Mouse (Mus musculus): ENCODE results near the gene Nadsyn1. TPM values are rescaled to one million over a fixed set of nuclear protein-coding genes. Genes with fewer than 3 reads are reported as not detected.
A peak's percentile ranks its signal among the peaks of the same experiment; 100 is the strongest.

Gene Nadsyn1
- total RNA-seq, 2 experiments from 2014 or later, result 3.6 to 3.9 TPM

DNA sequence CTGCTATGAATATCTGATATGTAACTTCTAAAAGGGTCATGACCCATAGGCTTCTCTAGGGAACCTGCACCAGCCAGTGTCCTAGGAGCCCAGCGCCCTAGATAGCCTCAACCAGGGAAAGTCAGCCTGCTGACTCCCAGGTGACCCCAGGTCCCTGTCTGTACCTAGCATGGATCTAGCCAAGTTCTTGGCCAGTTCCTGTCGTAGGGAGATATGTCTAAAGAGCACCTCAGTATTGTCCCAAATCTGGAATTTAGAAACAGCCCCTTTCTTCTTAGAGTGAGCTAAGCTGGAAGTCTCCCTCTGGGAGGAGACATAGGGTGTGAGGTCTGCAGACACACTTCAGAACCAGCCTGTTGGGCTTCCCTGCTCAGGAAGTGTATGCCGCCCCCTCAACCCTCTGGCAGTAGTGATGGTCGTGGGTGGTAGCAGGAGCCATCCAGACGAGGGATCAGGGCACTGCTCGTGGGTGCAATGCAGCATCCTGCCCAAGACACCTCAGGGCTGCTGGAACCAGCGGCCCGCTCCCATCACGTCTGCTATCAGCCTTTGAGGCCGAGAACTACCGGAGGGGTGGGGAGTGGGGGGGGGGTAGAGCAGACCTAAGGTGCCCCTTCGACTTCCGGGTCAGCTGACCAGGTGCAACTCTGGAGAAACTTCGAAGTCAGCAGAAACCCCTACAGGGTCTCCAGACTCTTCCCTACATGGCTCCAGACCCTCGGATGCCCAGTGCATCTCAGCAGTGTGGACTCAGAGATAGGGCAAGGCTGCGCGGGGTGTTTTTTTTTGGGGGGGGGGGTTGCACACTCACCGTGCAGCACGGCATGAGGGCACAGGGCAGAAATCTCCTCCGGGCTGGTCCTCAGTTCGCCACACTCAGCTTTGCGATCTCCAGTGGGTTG, 66.3 kb downstream of the Nadsyn1 start, which contains the start of gene Osbpl5:
Osbpl5 (minus strand) TSS at position 861 of the 902 bp plus-strand sequence.
- DNase-seq, result no peak
- intact Hi-C loops (cut with DNase I), result no loop called here

DNA sequence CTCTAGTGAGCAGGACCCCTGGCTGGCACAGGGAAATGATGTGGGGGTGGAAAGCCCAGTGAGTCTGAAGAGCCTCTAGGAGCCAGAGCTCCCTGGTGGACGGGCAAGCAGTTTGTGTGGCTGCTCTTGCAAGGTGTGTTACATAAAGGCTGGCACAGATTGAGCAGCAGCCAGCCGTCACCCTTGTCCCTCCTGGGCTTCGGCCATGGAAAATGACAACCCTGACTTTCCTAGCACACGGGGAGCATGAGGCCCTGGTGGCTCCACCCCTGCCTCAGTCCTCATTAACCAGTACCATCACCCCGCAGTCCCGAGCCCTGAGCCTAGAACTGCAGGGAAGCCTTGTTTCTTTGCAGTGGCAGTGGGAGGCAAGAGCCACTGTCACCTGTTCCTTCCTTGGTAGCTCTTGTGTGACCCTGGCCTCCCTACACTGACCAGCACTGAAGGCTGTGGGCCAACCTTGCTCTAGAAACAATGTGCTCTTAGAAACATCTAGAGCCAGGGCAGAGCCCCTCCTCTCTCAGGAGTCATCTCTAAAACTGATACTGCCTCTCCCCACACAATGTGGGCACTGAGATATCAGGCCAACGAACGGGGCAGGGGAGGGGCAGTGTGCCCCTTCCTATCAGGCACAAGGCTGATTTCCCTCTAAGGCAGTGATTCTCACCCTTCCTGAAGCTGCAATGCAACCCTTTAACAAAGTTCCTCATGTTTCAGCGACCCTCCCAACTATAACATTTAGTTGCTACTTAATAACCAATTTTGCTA, 67.1 kb downstream of the Nadsyn1 start:
- DNase-seq, result no peak
- intact Hi-C loops (cut with DNase I), result no loop called here

DNA sequence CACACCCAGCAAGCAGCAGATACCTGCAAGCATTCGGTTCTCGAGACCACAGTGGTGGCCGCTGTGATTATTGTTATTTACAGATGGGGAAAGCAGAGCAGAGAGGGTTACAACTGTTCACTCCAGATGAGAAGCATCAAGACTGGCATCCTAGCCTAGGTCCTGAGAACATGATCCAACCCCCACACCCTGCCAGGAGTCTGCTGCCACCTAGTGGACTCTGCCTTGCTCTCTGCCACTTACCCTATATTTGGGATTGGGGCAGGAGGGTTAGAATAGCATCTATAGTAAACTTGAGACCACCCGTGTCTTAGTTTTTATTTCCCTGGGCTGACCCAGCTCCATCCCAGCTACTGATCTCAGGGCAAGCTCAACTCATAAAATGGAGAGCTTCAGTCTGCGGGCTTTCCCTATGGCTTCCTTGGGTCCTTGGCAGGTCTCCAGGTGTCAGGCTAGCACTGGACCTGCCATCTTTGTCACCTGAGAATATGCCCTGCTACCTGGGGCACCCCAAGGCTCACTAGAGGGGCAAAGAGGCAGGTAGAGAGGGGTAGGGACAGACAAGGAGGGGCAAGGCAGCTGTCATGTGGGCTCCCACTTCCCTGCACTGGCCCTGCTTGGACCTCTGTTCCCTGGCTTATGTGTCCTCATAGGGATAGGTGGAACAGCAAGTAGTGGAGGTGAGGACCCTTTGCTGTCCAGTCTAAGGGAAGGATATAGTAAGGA, 68.5 kb downstream of the Nadsyn1 start:
- peak; percentile 52 to 61 for DNase-seq
- intact Hi-C loops (cut with DNase I), result loop anchor here (1.0 kb wide), 1 partner anchor 277 kb away; no protein-coding TSS in a partner anchor

DNA sequence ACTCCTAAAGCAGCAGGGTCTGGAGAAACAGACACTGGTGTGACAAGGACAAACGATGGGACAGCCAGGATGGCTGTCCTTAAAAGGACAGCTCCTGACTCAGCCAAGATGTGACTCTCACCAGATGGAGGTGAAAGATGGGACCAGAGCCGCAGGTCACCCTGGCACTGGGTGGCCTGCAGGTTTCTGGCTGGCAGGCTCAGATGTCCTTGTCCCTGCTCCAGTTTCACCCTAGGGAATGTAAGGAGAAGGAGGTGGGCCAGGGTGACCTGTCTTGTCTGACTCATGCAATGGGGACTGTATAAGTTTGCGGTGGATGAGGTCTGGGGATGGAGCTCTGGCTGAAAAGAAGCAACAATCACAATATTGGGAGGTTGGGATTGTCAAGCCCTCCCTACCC, 70.0 kb downstream of the Nadsyn1 start:
- intact Hi-C loops (cut with DNase I), result loop anchor here (1.0 kb wide), 1 partner anchor 275 kb away; no protein-coding TSS in a partner anchor
- no peak for DNase-seq

DNA sequence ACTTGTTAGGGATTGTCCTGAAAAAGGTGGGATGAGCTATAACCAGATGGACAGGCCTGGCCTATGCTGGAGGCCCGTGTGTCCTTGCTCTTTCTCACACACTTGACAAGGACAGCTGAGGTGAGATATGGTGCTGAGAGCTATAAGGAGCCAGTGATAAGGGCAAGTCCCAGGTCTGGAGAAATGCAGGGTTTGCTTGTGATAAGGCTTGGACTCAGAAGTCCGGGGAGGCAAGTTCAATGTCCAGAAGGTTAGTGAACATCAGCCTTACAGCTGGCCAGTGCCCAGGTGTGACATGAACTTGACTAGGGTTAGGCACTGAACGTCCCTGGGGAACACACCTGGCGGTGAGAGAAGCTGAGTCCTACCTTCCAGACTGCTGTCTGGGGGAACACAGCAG, 70.6 kb downstream of the Nadsyn1 start:
- intact Hi-C loops (cut with DNase I), result no loop called here
- no peak for DNase-seq

DNA sequence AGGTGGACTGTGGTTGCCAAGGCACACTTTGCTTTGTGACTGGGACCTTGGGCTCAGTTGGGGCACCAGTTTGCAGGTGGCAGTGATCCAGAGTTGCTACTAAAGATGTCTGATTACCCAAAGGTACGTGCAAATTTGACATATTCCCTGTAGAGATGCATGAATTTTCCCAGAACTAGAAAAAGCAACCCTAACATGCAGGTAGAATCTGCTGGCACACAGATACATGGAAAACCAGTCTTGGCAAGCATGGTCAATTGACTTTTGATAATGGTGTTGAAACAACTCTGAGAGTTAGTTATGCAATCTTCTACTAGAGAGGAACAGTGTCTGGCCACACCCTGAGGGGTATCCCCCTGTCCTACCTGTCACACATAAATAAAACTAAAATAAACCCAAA, 71.3 kb downstream of the Nadsyn1 start:
- DNase-seq, result no peak
- intact Hi-C loops (cut with DNase I), result no loop called here

DNA sequence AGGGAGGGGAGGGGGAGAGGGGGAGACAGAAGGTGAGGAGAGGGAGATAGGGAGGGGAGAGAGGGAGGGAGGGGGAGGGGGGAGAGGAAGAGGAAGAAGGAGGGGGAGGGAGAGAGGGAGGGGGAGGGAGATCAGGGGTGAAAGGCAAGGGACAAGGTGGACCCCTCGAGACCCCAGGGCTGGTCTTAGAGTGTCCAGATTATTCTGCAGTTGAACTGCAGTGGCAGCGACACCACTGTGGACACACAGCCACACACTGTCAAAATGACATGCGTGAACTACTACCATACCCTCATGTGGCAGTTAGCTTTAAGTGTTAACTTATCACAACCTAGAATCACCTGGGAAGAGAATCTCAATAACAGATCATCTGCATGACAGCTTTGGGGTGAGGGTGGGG, 73.6 kb downstream of the Nadsyn1 start:
- intact Hi-C loops (cut with DNase I), result loop anchor here (2.0 kb wide), 1 partner anchor 168 kb away; no protein-coding TSS in a partner anchor
- no peak for DNase-seq

DNA sequence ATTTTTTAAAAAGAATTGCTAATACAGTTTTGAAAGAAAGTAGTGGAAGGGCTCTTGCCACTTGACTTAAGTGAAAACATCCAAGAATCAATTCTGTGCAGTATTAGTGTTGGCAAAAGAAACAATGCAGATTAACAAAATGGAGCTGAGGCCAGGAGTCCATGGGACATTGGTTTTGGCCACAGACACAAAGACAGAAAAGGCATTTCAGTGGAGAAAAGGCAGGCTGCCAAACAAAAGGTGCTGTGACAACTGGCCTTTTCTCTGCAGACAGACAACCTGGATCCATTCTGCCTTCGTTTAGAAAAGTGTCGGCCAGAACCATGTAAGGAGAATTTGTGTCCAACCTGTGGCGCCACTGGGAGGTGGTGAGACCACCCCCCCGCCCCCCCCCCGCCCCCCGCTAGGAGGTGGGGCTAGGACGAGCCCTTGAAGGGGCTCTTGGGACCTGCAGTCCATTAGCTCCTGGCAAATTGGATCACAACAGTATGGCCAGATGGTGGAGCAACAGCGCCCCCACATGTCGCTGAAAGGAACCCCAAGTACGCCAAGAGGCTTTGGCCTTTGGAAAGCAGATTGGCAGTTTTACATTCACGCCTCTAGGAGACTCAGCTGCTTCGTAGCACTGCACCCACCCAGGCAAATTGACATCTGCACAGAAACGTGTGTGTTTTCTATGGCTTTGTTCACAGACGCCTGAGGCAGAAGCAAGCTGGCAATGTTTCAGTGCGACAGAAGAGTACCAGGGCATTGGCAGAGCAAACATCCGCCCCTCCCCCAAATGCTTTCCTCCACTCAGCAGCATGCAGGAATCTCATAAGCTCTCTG, 74.4 kb downstream of the Nadsyn1 start:
- DNase-seq, result peak; percentile 84 to 89
- intact Hi-C loops (cut with DNase I), result loop anchor here (1.0 to 2.0 kb wide), 2 partner anchors 42 to 167 kb away; no protein-coding TSS in a partner anchor

Small RNAs within 50 kb of the gene (microRNA-seq; reads per million reads assigned to microRNA genes)
- 0 reads per million in 2 experiments for gene Gm22064

Other genes with a start within 250 kb of the Nadsyn1 start
- gene Cars, start 222.8 kb downstream of the Nadsyn1 start, total RNA-seq (2021), result 10 to 100 TPM; 33.9 to 38.6 TPM
- under 1 TPM; 0.10 to 0.20 TPM for gene Tnfrsf26, start 194.1 kb downstream of the Nadsyn1 start, total RNA-seq (2021)
- 1 to 10 TPM; 1.5 to 2.0 TPM for gene Tnfrsf22, start 173.2 kb downstream of the Nadsyn1 start, total RNA-seq (2021)
- 1 to 10 TPM; 2.7 to 3.3 TPM for gene Tnfrsf23, start 137.0 kb downstream of the Nadsyn1 start, total RNA-seq (2021)
- 10 to 100 TPM; 14.6 to 15.2 TPM for gene Osbpl5, start 65.9 kb downstream of the Nadsyn1 start, total RNA-seq (2021)
- not detected for gene Mrgprg, start 55.9 kb downstream of the Nadsyn1 start, total RNA-seq (2021)
- under 1 TPM; 0.43 to 0.54 TPM for gene Mrgpre, start 38.3 kb downstream of the Nadsyn1 start, total RNA-seq (2021)
- 1 to 10 TPM; 4.4 to 4.6 TPM for gene Dhcr7, start 296 bp upstream of the Nadsyn1 start, total RNA-seq (2021)
- gene Gm498, start 44.0 kb upstream of the Nadsyn1 start, total RNA-seq (2021), result not detected
- gene Shank2, start 179.1 kb upstream of the Nadsyn1 start, total RNA-seq (2021), result under 1 TPM; 0.05 to 0.18 TPM